Mouse (Mus musculus) embryonic fibroblast, embryonic 13.5 days (primary cell): Measurements from ENCODE around the gene Akr1e1. TPM values are rescaled to one million over a fixed set of nuclear protein-coding genes. Genes with fewer than 3 reads are reported as not detected.

Experiments used
- H3K27ac ChIP-seq: 2 replicates; pipeline ENCODE4 v1.5.1; 2012; ENCODE audit warnings: low read length, control low read depth, inconsistent platforms; ENCODE audit not compliant: insufficient read depth
- H3K4me1 ChIP-seq: 2 replicates; pipeline ENCODE4 v1.6.1; 2011; ENCODE audit warnings: low read length; ENCODE audit not compliant: control insufficient read depth, insufficient read depth
- H3K4me3 ChIP-seq: 2 replicates; pipeline ENCODE4 v1.5.1; 2011; ENCODE audit warnings: mild to moderate bottlenecking, control low read depth, low read length; ENCODE audit not compliant: insufficient read depth
- CTCF ChIP-seq: IDR thresholded peaks from 2 replicates; pipeline ENCODE4 v1.5.1; 2011; ENCODE audit warnings: mild to moderate bottlenecking, control low read depth, low read length, moderate library complexity, borderline replicate concordance; ENCODE audit not compliant: insufficient read depth
- POLR2A ChIP-seq: IDR thresholded peaks from 2 replicates; pipeline ENCODE4 v1.6.1; 2011; ENCODE audit warnings: low read depth, mild to moderate bottlenecking, control low read depth, low read length, moderate library complexity
- polyA plus RNA-seq: library from polyadenylated mRNA; stranded (reverse); fragments of >200 nt; gene quantifications from 2 replicates; pipeline ENCODE4 v1.2.4, GENCODE M21; 2011; ENCODE audit warnings: low read depth; ENCODE audit not compliant: missing spikeins, insufficient read length

Gene Akr1e1
- polyA plus RNA-seq, 1 experiment = 32.0 TPM

- H3K4me3 ChIP-seq = no peak overlapping the region
- TF ChIP-seq POLR2A = no peak
- no peak for TF ChIP-seq CTCF
- no peaks in the 10 kb centered on the region for H3K4me1 ChIP-seq
- no peak overlapping the region for H3K27ac ChIP-seq
Observed at GRCm38 (mm10) chr13:4565996-4566395, 43.0 kb downstream of the Akr1e1 start.

- no peak overlapping the region for H3K27ac ChIP-seq
- TF ChIP-seq CTCF (no peak), POLR2A (no peak)
- H3K4me1 ChIP-seq = no peaks in the 10 kb centered on the region
- H3K4me3 ChIP-seq = no peak overlapping the region
Observed at GRCm38 (mm10) chr13:4560500-4560899, 48.5 kb downstream of the Akr1e1 start.

- H3K4me3 ChIP-seq = no peak overlapping the region
- H3K4me1 ChIP-seq = no peaks in the 10 kb centered on the region
- TF ChIP-seq CTCF (no peak), POLR2A (no peak)
- no peak overlapping the region for H3K27ac ChIP-seq
Observed at GRCm38 (mm10) chr13:4559143-4559542, 49.8 kb downstream of the Akr1e1 start.

Other genes with a start within 250 kb of the Akr1e1 start
- not detected in 2 replicates for gene Akr1c6, start 174.9 kb downstream of the Akr1e1 start, polyA plus RNA-seq
- not detected in 2 replicates for gene Akr1c20, start 85.8 kb downstream of the Akr1e1 start, polyA plus RNA-seq
- not detected in 2 replicates for gene Akr1c21, start 35.1 kb downstream of the Akr1e1 start, polyA plus RNA-seq